Mouse (Mus musculus): ENCODE data around the gene Exoc4. TPM values are rescaled to one million over a fixed set of nuclear protein-coding genes. Genes with fewer than 3 reads are reported as not detected.

Exoc4 gene
- polyA plus RNA-seq, 1 experiment from 2014 or later = 28.7 TPM

GRCm38 (mm10) chr6:33814386-33814785, 565.5 kb downstream of the Exoc4 start:
- Histone ChIP-seq H3K4me1 (ENCODE audit: control insufficient read depth, insufficient read depth, low read length) (no peaks in the 10 kb centered on the region), H3K36me3 (ENCODE audit: control insufficient read depth, insufficient read depth, low read length) (no peaks in the 10 kb centered on the region), H3K9ac (ENCODE audit: low read length) (no peak overlapping the region), H3K27ac (replicated peaks; ENCODE audit: low read depth, low read length) (no peak overlapping the region), H3K27me3 (ENCODE audit: control insufficient read depth, insufficient read depth, low read length) (no peaks in the 10 kb centered on the region), H3K4me3 (ENCODE audit: low read depth, low read length) (no peak overlapping the region), H3K9me3 (ENCODE audit: control insufficient read depth, low read length) (no peaks in the 10 kb centered on the region), H3K4me2 (ENCODE audit: low read depth, severe bottlenecking) (no peak overlapping the region)
- no peak for DNase-seq (ENCODE audit: low spot score)
- 64% methylated on average over 2 of the region's 2 CpGs for WGBS
- ATAC-seq (ENCODE audit: insufficient number of reproducible peaks, low FRiP score, low TSS enrichment, low read depth) = no peak

DNA sequence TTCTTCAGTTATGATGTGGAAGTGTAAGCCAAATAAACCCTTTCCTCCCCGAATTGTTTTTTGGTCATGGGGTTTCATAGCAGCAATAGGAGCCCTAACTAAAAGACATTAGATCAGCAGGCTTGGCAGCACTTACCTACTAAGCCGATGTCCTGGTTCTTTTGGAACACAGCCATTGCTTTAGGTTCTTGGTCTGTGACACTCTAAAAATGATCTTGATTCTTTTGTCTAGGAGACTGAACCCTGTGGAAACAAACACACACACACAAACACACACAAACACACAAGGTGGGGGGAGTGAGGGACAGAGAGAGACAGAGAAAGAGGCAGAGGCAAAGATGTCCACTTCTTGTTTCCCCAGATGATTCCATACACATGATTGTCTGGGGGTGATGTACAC, 574.3 kb downstream of the Exoc4 start:
- H3K9ac ChIP-seq (ENCODE audit: low read length) = no peak overlapping the region
- no peak overlapping the region for H3K4me2 ChIP-seq (ENCODE audit: low read depth, severe bottlenecking)
- no peak overlapping the region for H3K27ac ChIP-seq (replicated peaks; ENCODE audit: low read depth, low read length)
- ATAC-seq (ENCODE audit: insufficient number of reproducible peaks, low FRiP score, low TSS enrichment, low read depth) = no peak
- H3K9me3 ChIP-seq (ENCODE audit: control insufficient read depth, low read length) = no peaks in the 10 kb centered on the region
- no peaks in the 10 kb centered on the region for H3K36me3 ChIP-seq (ENCODE audit: control insufficient read depth, insufficient read depth, low read length)
- no peaks in the 10 kb centered on the region for H3K27me3 ChIP-seq (ENCODE audit: control insufficient read depth, insufficient read depth, low read length)
- WGBS = 88% methylated on average over 2 of the region's 2 CpGs
- no peak overlapping the region for H3K4me3 ChIP-seq (ENCODE audit: low read depth, low read length)
- DNase-seq (ENCODE audit: low spot score) = no peak
- no peaks in the 10 kb centered on the region for H3K4me1 ChIP-seq (ENCODE audit: control insufficient read depth, insufficient read depth, low read length)

GRCm38 (mm10) chr6:33823777-33824302, 575.0 kb downstream of the Exoc4 start:
- Histone ChIP-seq H3K4me1 (ENCODE audit: control insufficient read depth, insufficient read depth, low read length) (no peaks in the 10 kb centered on the region), H3K9me3 (ENCODE audit: control insufficient read depth, low read length) (no peaks in the 10 kb centered on the region), H3K27me3 (ENCODE audit: control insufficient read depth, insufficient read depth, low read length) (no peaks in the 10 kb centered on the region), H3K36me3 (ENCODE audit: control insufficient read depth, insufficient read depth, low read length) (no peaks in the 10 kb centered on the region), H3K4me2 (ENCODE audit: low read depth, severe bottlenecking) (no peak overlapping the region), H3K4me3 (ENCODE audit: low read depth, low read length) (no peak overlapping the region), H3K9ac (ENCODE audit: low read length) (no peak overlapping the region), H3K27ac (replicated peaks; ENCODE audit: low read depth, low read length) (no peak overlapping the region)
- WGBS = 81% methylated on average over 6 of the region's 6 CpGs
- ATAC-seq (ENCODE audit: insufficient number of reproducible peaks, low FRiP score, low TSS enrichment, low read depth) (no peak), DNase-seq (ENCODE audit: low spot score) (no peak)

DNA sequence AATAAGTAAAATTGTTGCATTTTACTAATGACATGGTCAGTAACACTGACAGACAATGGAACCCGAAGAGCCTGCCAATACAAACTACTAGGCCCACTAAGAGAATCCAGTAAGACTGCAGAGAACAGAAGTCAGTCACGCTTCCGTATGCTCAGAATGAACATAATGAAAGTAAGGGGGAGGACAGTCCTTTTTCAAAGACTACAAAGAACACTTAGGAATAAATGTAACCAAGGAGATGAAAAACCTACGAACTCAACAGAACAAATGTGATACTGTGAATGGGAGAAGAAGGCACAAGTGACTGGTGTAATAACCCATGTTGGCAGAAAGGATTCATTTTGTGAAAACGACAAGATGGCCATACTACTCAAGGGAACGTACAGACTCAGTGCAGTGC, 579.6 kb downstream of the Exoc4 start:
- ATAC-seq (ENCODE audit: insufficient number of reproducible peaks, low FRiP score, low TSS enrichment, low read depth) = no peak
- Histone ChIP-seq H3K27me3 (ENCODE audit: control insufficient read depth, insufficient read depth, low read length) (no peaks in the 10 kb centered on the region), H3K4me3 (ENCODE audit: low read depth, low read length) (no peak overlapping the region), H3K27ac (replicated peaks; ENCODE audit: low read depth, low read length) (no peak overlapping the region), H3K4me1 (ENCODE audit: control insufficient read depth, insufficient read depth, low read length) (no peaks in the 10 kb centered on the region), H3K36me3 (ENCODE audit: control insufficient read depth, insufficient read depth, low read length) (no peaks in the 10 kb centered on the region), H3K9me3 (ENCODE audit: control insufficient read depth, low read length) (no peaks in the 10 kb centered on the region), H3K4me2 (ENCODE audit: low read depth, severe bottlenecking) (no peak overlapping the region), H3K9ac (ENCODE audit: low read length) (no peak overlapping the region)
- DNase-seq (ENCODE audit: low spot score) = no peak
- WGBS = 93% methylated on average over 6 of the region's 6 CpGs

DNA sequence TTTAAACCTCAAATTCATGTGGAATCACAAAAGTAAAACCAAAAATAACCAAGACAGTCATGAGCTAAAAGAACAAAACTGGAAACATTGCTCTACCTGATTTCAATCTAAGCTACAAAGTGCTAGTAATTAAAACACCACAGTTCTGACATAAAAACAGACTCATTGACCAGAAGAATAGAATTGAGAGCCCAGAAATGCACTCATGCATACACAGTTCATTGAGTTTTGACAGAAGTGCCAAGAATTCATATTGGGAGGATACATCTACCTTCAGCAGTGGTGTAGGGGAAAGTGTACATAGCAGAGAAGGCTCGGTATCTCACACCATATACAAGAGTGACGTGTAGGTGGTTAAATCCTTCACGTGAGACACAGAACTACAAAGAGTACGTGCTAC, 580.4 kb downstream of the Exoc4 start:
- H3K4me1 ChIP-seq (ENCODE audit: control insufficient read depth, insufficient read depth, low read length) = no peaks in the 10 kb centered on the region

GRCm38 (mm10) chr6:33831276-33831675, 582.4 kb downstream of the Exoc4 start:
- H3K4me3 ChIP-seq (ENCODE audit: low read depth, low read length) = no peak overlapping the region
- H3K36me3 ChIP-seq (ENCODE audit: control insufficient read depth, insufficient read depth, low read length) = no peaks in the 10 kb centered on the region
- H3K9me3 ChIP-seq (ENCODE audit: control insufficient read depth, low read length) = no peaks in the 10 kb centered on the region
- H3K4me1 ChIP-seq (ENCODE audit: control insufficient read depth, insufficient read depth, low read length) = no peaks in the 10 kb centered on the region
- ATAC-seq (ENCODE audit: insufficient number of reproducible peaks, low FRiP score, low TSS enrichment, low read depth) (no peak), DNase-seq (ENCODE audit: low spot score) (no peak)
- H3K27me3 ChIP-seq (ENCODE audit: control insufficient read depth, insufficient read depth, low read length) = no peaks in the 10 kb centered on the region
- H3K4me2 ChIP-seq (ENCODE audit: low read depth, severe bottlenecking) = no peak overlapping the region
- 93% methylated on average over 3 of the region's 3 CpGs for WGBS
- no peak overlapping the region for H3K27ac ChIP-seq (replicated peaks; ENCODE audit: low read depth, low read length)
- H3K9ac ChIP-seq (ENCODE audit: low read length) = no peak overlapping the region

More for the DNA sequence above, 580.4 kb downstream of the Exoc4 start:
- no peak overlapping the region for H3K4me3 ChIP-seq (ENCODE audit: low read depth, low read length)
- ATAC-seq (ENCODE audit: insufficient number of reproducible peaks, low FRiP score, low TSS enrichment, low read depth) (no peak), DNase-seq (ENCODE audit: low spot score) (no peak)
- H3K9me3 ChIP-seq (ENCODE audit: control insufficient read depth, low read length) = no peaks in the 10 kb centered on the region
- no peak overlapping the region for H3K27ac ChIP-seq (replicated peaks; ENCODE audit: low read depth, low read length)
- H3K27me3 ChIP-seq (ENCODE audit: control insufficient read depth, insufficient read depth, low read length) = no peaks in the 10 kb centered on the region
- no peaks in the 10 kb centered on the region for H3K36me3 ChIP-seq (ENCODE audit: control insufficient read depth, insufficient read depth, low read length)
- WGBS = 97% methylated on average over 4 of the region's 4 CpGs
- no peak overlapping the region for H3K4me2 ChIP-seq (ENCODE audit: low read depth, severe bottlenecking)
- no peak overlapping the region for H3K9ac ChIP-seq (ENCODE audit: low read length)

GRCm38 (mm10) chr6:33832978-33833377, 584.1 kb downstream of the Exoc4 start:
- DNase-seq (ENCODE audit: low spot score) = no peak
- no peaks in the 10 kb centered on the region for H3K36me3 ChIP-seq (ENCODE audit: control insufficient read depth, insufficient read depth, low read length)
- no peak overlapping the region for H3K9ac ChIP-seq (ENCODE audit: low read length)
- H3K4me2 ChIP-seq (ENCODE audit: low read depth, severe bottlenecking) = no peak overlapping the region
- no peaks in the 10 kb centered on the region for H3K9me3 ChIP-seq (ENCODE audit: control insufficient read depth, low read length)
- H3K27ac ChIP-seq (replicated peaks; ENCODE audit: low read depth, low read length) = no peak overlapping the region
- no peak overlapping the region for H3K4me3 ChIP-seq (ENCODE audit: low read depth, low read length)
- 84% methylated on average over 4 of the region's 4 CpGs for WGBS
- H3K4me1 ChIP-seq (ENCODE audit: control insufficient read depth, insufficient read depth, low read length) = no peaks in the 10 kb centered on the region
- no peak for ATAC-seq (ENCODE audit: insufficient number of reproducible peaks, low FRiP score, low TSS enrichment, low read depth)
- H3K27me3 ChIP-seq (ENCODE audit: control insufficient read depth, insufficient read depth, low read length) = no peaks in the 10 kb centered on the region

- no peak overlapping the region for H3K4me3 ChIP-seq (ENCODE audit: low read depth, low read length)
- no peaks in the 10 kb centered on the region for H3K9me3 ChIP-seq (ENCODE audit: control insufficient read depth, low read length)
- ATAC-seq (ENCODE audit: insufficient number of reproducible peaks, low FRiP score, low TSS enrichment, low read depth) = no peak
- WGBS = 82% methylated on average over 3 of the region's 3 CpGs
- no peaks in the 10 kb centered on the region for H3K36me3 ChIP-seq (ENCODE audit: control insufficient read depth, insufficient read depth, low read length)
- no peak overlapping the region for H3K9ac ChIP-seq (ENCODE audit: low read length)
- H3K27me3 ChIP-seq (ENCODE audit: control insufficient read depth, insufficient read depth, low read length) = no peaks in the 10 kb centered on the region
- DNase-seq (ENCODE audit: low spot score) = no peak
- H3K4me1 ChIP-seq (ENCODE audit: control insufficient read depth, insufficient read depth, low read length) = no peaks in the 10 kb centered on the region
- no peak overlapping the region for H3K4me2 ChIP-seq (ENCODE audit: low read depth, severe bottlenecking)
- H3K27ac ChIP-seq (replicated peaks; ENCODE audit: low read depth, low read length) = no peak overlapping the region
These were observed 587.3 kb downstream of the Exoc4 start for GRCm38 (mm10) chr6:33836048-33836780.

- Histone ChIP-seq H3K36me3 (ENCODE audit: control insufficient read depth, insufficient read depth, low read length) (no peaks in the 10 kb centered on the region), H3K4me1 (ENCODE audit: control insufficient read depth, insufficient read depth, low read length) (no peaks in the 10 kb centered on the region), H3K4me2 (ENCODE audit: low read depth, severe bottlenecking) (no peak overlapping the region), H3K4me3 (ENCODE audit: low read depth, low read length) (no peak overlapping the region), H3K27ac (replicated peaks; ENCODE audit: low read depth, low read length) (no peak overlapping the region), H3K27me3 (ENCODE audit: control insufficient read depth, insufficient read depth, low read length) (no peaks in the 10 kb centered on the region), H3K9ac (ENCODE audit: low read length) (no peak overlapping the region), H3K9me3 (ENCODE audit: control insufficient read depth, low read length) (no peaks in the 10 kb centered on the region)
- ATAC-seq (ENCODE audit: insufficient number of reproducible peaks, low FRiP score, low TSS enrichment, low read depth) (no peak), DNase-seq (ENCODE audit: low spot score) (no peak)
- 76% methylated on average over 1 of the region's 1 CpGs for WGBS
These were observed 594.0 kb downstream of the Exoc4 start for GRCm38 (mm10) chr6:33842901-33843300.

All from limb, embryonic 11.5 days (tissue).